Mouse (Mus musculus) cerebellum, adult 2 months (tissue): ENCODE results near the gene Bmp2k. TPM values are rescaled to one million over a fixed set of nuclear protein-coding genes. Genes with fewer than 3 reads are reported as not detected.

Source experiments
- DNase-seq, 2 experiments: peaks; one replicate each; pipeline ENCODE4 v3.0.0; 2021
- H3K27ac ChIP-seq: fragments of 200-500 bp; 2 replicates; pipeline ENCODE4 v1.5.1; 2012; ENCODE audit warnings: low read length, control low read depth, inconsistent platforms; ENCODE audit not compliant: insufficient read depth
- H3K27me3 ChIP-seq: fragments of 200-500 bp; 2 replicates; pipeline ENCODE4 v1.6.1; 2012; ENCODE audit warnings: inconsistent platforms, mild to moderate bottlenecking, low read length, moderate library complexity; ENCODE audit not compliant: control insufficient read depth, insufficient read depth
- H3K4me1 ChIP-seq: fragments of 200-500 bp; 2 replicates; pipeline ENCODE4 v1.6.1; 2011; ENCODE audit warnings: low read length; ENCODE audit not compliant: control insufficient read depth, insufficient read depth
- H3K4me3 ChIP-seq: fragments of 200-500 bp; replicated peaks from 2 replicates; pipeline ENCODE3; 2011; ENCODE audit warnings: mild to moderate bottlenecking, low read depth, low read length, control low read depth; ENCODE audit not compliant: insufficient read depth
- CTCF ChIP-seq: fragments of 200-500 bp; IDR thresholded peaks from 2 replicates; pipeline ENCODE4 v1.5.1; 2011; ENCODE audit warnings: low read depth, mild to moderate bottlenecking, control low read depth, low read length, moderate library complexity, borderline replicate concordance; ENCODE audit not compliant: insufficient read depth
- POLR2A ChIP-seq: fragments of 200-500 bp; IDR thresholded peaks from 2 replicates; pipeline ENCODE4 v1.6.1; 2011; ENCODE audit warnings: low read length, control low read depth, borderline replicate concordance; ENCODE audit not compliant: insufficient read depth
- WGBS: fragments of 180-500 bp; shearing (Covaris S2); methylation state at CpG from one replicate; pipeline ENCODE4 v1.1.7; 2018; 5-methylcytosine and 5-hydroxymethylcytosine counted together
- polyA plus RNA-seq: library from polyadenylated mRNA; depleted of rRNA; stranded (reverse); fragments of >200 nt; gene quantifications from 2 replicates; pipeline ENCODE4 v1.2.3, GENCODE M21; 2012

The Bmp2k gene
- polyA plus RNA-seq, 1 experiment, result 11.4 TPM

- Histone ChIP-seq H3K27me3 (no peaks in the 10 kb centered on the region), H3K4me1 (no peaks in the 10 kb centered on the region), H3K27ac (no peak overlapping the region), H3K4me3 (no peak overlapping the region)
- WGBS, result 88% methylated on average over 6 of the region's 6 CpGs
- no peak for TF ChIP-seq POLR2A
- TF ChIP-seq CTCF, result no peak
- DNase-seq, result no peak
Observed at GRCm38 (mm10) chr5:97031771-97032170, 34.3 kb downstream of the Bmp2k start.

- no peak for DNase-seq
- Histone ChIP-seq H3K4me1 (0 out of 2 replicates have a peak, but pooled peaks cover 3% of the 10 kb centered on the region), H3K27ac (no peak overlapping the region), H3K4me3 (no peak overlapping the region), H3K27me3 (no peaks in the 10 kb centered on the region)
- 97% methylated on average over 7 of the region's 7 CpGs for WGBS
- no peak for TF ChIP-seq POLR2A
- TF ChIP-seq CTCF, result no peak
Observed at GRCm38 (mm10) chr5:97045260-97045659, 47.8 kb downstream of the Bmp2k start.

- no peak for DNase-seq
- WGBS, result 75% methylated on average over 10 of the region's 10 CpGs
- no peak for TF ChIP-seq CTCF
- no peak for TF ChIP-seq POLR2A
- H3K27me3 ChIP-seq, result no peaks in the 10 kb centered on the region
- 0 out of 2 replicates have a peak, but pooled peaks cover 3% of the 10 kb centered on the region for H3K4me1 ChIP-seq
- H3K27ac ChIP-seq, result no peak overlapping the region
- no peak overlapping the region for H3K4me3 ChIP-seq
Observed at GRCm38 (mm10) chr5:97046680-97047079, 49.2 kb downstream of the Bmp2k start.

- 0 out of 2 replicates have a peak, but pooled peaks cover 3% of the 10 kb centered on the region for H3K4me1 ChIP-seq
- H3K27ac ChIP-seq, result no peak overlapping the region
- TF ChIP-seq CTCF, result no peak
- WGBS, result 98% methylated on average over 5 of the region's 5 CpGs
- no peaks in the 10 kb centered on the region for H3K27me3 ChIP-seq
- no peak overlapping the region for H3K4me3 ChIP-seq
- no peak for DNase-seq
Observed at GRCm38 (mm10) chr5:97048905-97049304, 51.4 kb downstream of the Bmp2k start.

- Histone ChIP-seq H3K4me3 (no peak overlapping the region), H3K4me1 (no peaks in the 10 kb centered on the region), H3K27me3 (no peaks in the 10 kb centered on the region), H3K27ac (no peak overlapping the region)
- WGBS, result 90% methylated on average over 5 of the region's 5 CpGs
- TF ChIP-seq POLR2A (no peak), CTCF (no peak)
- DNase-seq, result no peak
Observed at GRCm38 (mm10) chr5:97054166-97054565, 56.7 kb downstream of the Bmp2k start.

GRCm38 (mm10) chr5:97054801-97055200, 57.3 kb downstream of the Bmp2k start:
- WGBS, result 82% methylated on average over 10 of the region's 10 CpGs
- Histone ChIP-seq H3K27me3 (no peaks in the 10 kb centered on the region), H3K4me1 (no peaks in the 10 kb centered on the region), H3K4me3 (no peak overlapping the region), H3K27ac (no peak overlapping the region)
- no peak for DNase-seq
- TF ChIP-seq POLR2A, result no peak
- no peak for TF ChIP-seq CTCF

GRCm38 (mm10) chr5:97055511-97056068, 58.1 kb downstream of the Bmp2k start:
- Histone ChIP-seq H3K27ac (no peak overlapping the region), H3K4me1 (no peaks in the 10 kb centered on the region), H3K27me3 (no peaks in the 10 kb centered on the region), H3K4me3 (no peak overlapping the region)
- DNase-seq, result peak in 1 of 2 experiments; percentile 41
- 2% methylated on average over 1 of the region's 1 CpGs for WGBS
- no peak for TF ChIP-seq POLR2A
- no peak for TF ChIP-seq CTCF

GRCm38 (mm10) chr5:97056359-97056758, 58.9 kb downstream of the Bmp2k start:
- Histone ChIP-seq H3K27me3 (no peaks in the 10 kb centered on the region), H3K4me1 (no peaks in the 10 kb centered on the region), H3K4me3 (no peak overlapping the region), H3K27ac (no peak overlapping the region)
- DNase-seq, result no peak
- 88% methylated on average over 3 of the region's 3 CpGs for WGBS
- TF ChIP-seq POLR2A (no peak), CTCF (no peak)
